Mouse (Mus musculus) heart, adult 2 months (tissue): ENCODE data around the gene Cldn7.

Source experiments
- CTCF ChIP-seq: fragments of 200-600 bp; IDR thresholded peaks from 2 replicates; pipeline ENCODE4 v1.8.1; 2022; ENCODE audit warnings: antibody characterized with exemption, mild to moderate bottlenecking, moderate library complexity
- EP300 ChIP-seq: fragments of 200-500 bp; IDR thresholded peaks from 2 replicates; pipeline ENCODE4 v1.6.1; 2011; ENCODE audit warnings: low read depth, low read length, control low read depth; ENCODE audit not compliant: insufficient read depth
- POLR2A ChIP-seq: fragments of 200-500 bp; IDR thresholded peaks from 2 replicates; pipeline ENCODE4 v1.6.1; 2011; ENCODE audit warnings: mild to moderate bottlenecking, low read depth, low read length, control low read depth; ENCODE audit not compliant: insufficient read depth

- no peak for TF ChIP-seq POLR2A
- TF ChIP-seq CTCF = peak; percentile 18; the same call in 1 of the 2 replicates
- TF ChIP-seq EP300 = no peak
These were observed 48.6 kb upstream of the Cldn7 start for GRCm38 (mm10) chr11:69915667-69916627.
